Mouse (Mus musculus) kidney, postnatal 4 days (tissue): ENCODE measurements around the gene Kdm6b.
"Not testable (repeated sequence)": the region's sequence is repeated elsewhere in the genome, so short reads cannot be mapped to it uniquely, and the experiment has no call there.

Source experiments
- DNase-seq, 2 experiments: peaks; one replicate each; pipeline ENCODE4 v3.0.0; 2021; ENCODE audit warnings: mixed read lengths in 2 of 2

The Kdm6b gene

DNA sequence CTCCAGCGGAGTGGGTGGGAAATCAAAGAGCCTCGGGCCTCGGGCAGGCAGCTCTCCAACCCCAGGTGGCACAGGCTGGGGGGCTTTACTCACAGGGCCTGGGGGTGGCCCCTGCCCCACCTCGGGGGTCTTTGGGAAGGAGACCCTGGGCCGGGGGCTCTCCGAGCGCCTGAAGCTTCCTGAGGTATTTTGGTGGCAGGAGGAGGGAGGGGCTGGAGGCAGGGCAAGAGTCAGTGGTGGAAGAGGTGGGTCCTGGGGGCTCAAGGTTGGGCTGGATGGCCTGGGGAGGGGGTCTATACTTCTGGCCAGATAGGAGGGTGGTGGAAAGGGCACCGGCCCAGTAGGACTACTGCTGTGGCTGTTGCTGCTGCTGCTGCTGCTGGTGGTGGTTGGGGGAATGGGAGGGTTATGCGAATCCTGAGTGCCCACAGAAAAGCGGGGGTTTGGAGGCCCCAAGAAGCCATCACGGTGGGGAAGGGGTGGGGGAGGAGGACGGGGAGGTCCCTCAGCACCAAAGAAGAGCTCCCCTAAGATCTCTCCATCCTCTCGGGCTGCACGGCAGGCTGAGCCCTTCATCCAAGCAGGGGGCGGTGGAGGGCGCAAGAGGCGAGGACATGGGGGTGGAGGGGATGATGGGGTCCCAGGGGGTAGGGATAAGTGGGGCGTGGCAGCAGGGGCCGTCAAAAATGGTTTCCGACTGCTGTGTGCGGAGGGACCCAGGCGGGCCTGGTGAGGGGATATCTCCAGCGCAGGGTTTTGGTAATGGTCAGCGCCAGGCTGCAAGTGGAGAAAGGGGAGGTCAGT, 7.9 kb downstream of the Kdm6b start:
- DNase-seq, result no peak

DNA sequence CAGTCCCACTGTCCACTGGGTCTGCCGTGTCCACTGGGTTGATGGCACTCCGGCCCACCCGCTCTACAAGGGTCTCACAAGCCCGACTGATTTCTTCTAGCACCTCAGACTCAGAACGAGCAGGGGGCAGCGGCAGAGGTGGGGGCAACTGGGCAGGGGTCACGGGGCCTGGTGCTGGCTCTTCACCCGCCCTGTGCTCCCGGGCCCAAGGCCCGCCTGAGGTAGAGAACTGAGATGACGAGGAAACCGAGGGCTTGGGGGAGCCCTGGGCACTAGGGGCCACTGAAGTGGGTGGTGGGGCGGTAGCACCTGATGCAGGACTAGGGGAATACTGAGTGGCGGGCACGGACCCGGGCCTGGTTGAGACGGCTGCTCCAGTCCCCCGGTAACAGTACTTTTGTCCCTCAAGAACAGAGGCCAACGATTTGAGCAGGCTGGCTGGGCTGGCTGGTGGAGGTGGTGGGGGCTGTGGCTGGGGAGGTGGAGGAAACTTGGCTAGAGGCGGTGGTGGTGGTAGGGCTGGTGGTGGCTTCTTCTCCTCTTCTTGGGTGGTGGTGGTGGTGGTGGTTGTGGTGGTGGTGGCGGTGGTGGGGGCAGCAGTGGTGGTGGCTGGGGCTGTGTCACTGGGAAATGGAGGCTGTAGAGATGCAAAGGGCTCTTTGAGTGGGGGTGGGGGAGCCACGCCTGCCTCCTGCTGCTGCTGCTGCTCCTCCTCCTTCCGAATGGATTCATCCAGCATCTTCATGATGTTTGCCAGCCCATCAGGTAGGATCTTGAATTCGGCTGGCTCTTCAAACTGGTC, 8.7 kb downstream of the Kdm6b start:
- DNase-seq, result no peak

DNA sequence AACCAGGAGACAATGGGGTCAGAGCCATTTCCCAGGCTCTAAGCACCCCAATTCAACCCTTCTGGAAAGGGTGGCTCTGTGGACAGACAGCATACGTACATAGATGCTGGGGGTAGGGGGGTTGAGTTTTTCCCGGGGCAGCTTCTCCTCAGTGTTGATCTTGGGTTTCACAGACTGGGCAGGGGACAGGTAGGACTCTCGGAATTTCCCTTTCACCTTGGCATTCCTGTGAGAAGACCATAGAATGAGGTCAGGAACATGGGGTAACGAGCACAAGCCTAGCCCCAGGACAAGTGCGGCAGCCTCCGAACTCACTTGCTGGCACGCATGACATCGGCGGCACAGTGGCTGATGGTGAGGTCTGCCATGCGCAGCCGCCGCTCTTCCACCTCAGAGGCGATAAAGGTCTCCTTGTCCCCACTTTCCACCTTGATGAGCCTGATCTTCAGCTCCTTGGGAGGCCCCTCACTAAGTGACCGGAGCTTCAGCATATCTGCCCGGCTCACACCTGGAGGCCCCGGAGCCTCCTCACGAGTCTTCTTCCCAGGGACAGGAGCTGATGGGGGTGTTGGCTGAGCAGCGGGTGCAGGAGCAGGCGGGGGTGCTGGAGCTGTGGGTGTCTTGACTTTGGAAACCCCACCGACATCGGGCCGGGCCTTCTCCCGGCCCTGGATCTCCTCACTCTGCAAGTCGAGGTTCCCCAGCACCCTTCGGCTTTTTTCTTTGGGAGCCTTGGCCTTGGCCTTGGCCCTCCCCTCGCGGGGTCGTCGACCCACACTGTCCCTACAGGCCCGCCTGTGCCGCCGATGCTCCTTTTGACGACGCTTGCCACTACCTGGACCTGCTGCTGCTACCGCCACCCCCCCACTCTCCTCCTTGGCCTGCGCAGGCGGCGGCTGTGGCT, 9.5 kb downstream of the Kdm6b start:
- peak in 1 of 2 experiments; percentile 21 for DNase-seq

DNA sequence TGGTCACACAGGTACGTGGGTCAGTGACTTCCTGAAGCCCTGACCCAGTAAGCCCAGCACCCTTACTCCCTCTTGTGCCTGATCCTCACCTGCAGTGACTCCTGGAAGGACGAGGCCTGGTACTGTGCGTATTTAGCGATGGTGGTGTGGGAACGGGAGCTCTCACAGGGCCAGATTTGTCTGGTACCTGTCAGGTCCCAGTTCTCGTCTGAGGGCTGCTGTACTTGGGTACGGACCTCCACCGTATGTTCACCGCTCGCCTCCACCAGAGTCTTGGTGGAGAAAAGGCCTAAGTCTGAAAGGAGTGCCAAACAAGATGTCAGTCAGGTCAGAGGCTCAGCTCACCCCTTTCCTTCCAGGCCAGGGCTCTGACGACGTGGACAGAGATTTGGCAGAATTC, 11.5 kb downstream of the Kdm6b start:
- no peak for DNase-seq

DNA sequence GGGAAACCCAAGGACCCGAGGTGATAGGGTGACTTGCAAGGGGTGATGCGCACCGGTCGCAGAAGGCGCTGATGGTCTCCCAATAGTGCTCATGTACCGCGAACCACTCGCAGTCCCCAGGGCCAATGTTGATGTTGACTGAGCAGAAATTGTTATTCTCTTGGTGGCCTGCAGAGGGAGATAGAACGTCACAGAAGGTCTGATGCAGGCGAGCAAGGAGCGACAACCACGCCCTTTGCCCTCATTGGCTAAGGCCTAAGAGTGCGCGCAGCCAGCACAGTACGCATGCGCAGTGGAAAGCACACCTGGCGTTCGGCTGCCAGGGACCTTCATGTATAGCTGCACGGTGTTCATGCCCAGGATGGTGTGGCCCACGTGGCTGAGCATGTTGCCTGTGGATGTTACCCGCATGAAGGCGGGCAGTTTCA, 12.3 kb downstream of the Kdm6b start:
- peak; percentile 90 to 95 for DNase-seq

DNA sequence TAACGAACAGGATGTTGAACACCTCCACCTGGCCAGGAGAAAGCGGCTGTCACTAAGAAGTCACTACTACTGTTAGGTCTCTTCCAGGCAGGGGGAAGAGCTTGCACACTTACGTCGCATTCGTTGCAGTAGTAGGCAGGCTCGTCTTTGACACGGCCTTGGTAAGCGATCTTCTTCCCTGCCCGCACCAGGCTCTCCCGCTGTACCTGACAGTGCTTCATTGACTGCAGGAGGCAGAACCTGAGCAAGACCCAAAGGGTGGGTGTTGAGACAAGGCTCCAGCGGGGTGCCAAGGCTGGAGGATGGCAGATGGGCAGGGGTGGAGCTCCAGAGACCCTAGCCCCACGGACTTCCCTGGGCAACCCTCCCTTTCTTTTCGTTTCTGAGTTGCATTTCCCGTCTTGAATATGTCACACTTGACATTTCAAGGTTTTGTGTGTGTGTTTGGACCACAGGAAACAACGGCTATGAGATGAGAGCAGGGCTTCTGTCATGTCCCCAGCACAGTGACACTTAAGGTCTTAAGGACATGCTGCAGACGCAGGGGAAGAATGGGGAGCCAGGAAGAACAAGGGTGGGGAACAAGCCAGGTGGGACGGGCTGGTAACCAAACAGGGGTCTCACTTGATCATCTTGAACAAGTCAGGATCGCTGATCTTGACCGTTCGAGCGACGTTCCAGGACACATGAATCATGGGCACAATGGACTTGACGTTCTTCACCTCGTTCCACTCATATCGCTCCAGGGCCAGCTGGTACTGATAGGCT, 13.2 kb downstream of the Kdm6b start:
- no peak for DNase-seq

DNA sequence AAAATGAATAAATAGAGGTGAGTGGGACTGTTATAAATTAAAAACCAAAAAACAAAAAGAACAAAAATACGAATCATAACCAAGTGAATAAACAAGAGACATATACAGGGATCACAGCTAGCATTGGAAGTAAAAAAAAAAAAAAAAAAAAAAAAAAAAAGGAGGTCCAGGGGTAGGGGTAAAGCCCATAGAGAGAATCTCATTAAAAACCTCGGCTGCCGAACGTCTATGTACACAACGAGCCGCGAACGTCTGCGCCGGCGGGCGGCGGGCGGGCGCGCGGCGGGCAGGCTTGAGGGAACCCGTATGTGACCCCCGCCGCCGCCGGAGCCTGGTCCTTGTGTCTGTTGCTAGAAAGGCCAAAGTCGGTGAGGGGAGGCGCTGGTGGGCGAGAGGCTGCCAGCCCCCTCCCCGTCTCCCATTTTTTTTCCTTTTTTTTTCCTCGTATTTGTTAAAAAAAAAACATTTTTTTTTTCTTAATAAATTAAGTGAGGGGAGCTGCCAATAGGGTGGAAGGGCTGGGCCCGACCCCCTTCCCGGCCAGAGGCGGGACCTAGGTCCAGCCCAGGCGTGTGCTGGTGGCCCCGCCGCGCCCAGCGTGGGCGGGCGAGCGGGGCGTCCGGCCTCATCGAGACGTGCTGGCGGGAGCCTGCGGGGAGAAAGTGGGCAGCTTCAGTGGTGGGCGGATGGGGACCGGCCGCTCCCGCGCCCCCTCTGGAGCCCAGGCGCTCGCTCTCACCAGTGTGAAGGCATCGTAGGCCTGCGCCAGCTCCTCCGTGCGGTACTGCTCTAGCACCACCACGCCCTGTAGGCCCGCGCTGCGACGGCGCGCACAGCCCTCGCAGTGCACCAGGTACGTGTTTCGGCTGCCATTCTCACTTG, 14.0 kb downstream of the Kdm6b start:
- DNase-seq, result peak; percentile 45 to 62

DNA sequence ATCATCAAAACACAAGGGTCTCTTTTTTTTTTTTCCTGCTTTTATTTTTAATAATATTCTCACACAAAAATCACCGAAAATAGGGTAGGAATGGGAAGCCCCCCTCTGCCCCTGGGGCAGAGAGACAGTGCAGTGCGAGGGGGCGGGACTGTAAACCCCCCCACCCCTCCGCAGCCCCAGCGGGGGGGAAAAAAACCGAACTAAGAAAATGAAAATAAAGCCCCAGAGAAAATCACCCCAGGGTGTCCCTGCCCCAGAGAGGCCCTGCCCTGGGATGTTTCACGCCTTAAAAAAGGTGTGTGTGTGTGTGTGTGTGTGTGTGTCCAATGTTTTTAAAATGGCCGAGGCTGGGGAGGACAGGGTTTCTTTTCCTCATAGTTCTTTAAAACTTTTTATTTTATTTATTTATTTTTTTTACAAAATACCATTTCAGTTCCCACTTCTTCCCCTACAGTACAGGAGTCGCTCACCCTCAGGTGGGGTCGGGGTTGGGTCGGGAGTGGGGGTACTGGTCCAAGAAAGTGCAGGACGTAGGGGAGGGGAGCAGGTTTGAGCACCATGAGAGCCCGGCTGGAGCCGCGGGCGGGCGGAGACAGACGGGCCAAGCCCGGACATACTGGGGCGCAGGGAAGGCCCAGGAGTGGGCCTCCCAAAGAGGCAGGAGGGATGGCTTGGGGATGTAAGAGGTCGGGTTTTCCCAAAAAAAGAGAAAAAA, 14.8 kb downstream of the Kdm6b start:
- DNase-seq, result peak in 1 of 2 experiments; percentile 27

DNA sequence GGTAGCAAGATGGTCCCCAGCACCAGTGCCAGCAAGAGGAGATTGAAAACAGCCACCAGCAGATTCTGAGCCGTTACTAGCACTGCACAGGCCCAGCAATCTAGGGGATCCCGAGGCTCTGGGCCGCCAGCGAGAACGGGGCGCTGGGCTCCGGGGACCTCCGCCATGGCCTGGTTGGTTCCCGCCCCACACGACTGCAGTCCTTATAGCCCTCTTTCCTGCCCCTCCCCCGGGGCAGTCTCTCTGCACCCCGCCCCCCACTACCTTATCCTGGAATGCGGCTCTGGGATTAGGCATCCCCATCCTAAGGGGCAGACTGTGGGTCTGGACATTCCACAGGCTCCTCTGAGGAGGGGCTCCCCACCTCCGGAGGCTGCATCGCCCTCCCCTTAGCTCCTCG, 15.4 kb downstream of the Kdm6b start, which contains the start of gene Tmem88:
TSS of gene Tmem88 (minus strand) at position 176 of the 400 bp plus-strand sequence.
- peak; percentile 62 to 78 for DNase-seq

DNA sequence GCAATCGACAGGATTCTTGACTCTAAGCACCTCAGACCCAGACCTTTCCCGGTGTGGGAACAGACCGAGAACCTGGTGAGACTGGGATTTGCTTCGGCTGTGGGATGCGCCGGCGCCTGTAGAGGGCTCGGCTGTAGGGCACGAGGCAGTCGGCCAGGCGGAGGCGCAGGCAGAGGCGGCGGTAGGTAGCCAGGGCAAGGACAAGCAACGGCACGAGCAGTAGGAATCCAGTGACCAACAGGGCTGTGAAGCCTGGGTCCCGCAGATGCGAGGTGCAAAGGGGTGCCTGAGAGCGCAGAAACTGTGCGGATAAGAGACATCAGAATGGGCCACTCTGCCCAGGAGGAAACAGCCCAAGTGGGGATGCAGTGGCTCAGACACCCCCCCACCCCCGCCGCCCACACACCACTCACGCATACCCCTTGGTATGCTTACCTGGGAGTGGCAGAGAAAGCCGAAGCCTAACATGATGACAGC, 15.9 kb downstream of the Kdm6b start:
- peak; percentile 60 to 75 for DNase-seq

DNA sequence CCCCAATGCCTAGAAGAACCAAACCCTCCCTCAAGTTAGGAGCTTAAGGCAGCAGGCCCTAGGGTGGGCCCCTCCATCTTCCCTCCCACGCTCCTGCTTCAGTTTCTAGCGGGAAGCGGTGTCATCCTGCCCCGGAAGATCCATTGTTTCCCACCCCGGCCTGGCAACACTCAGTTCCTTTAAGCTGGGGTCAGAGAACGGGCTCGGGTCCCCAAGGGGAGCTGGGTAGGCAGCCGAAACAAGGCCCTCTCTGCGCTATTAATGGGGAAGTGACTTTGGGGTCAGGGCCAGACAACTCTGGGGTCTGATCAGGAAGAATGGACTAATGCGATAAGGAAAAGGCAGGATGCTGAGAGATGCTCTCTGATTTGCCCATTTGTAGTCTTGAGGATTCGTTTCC, 16.7 kb downstream of the Kdm6b start:
- peak; percentile 62 to 75 for DNase-seq

DNA sequence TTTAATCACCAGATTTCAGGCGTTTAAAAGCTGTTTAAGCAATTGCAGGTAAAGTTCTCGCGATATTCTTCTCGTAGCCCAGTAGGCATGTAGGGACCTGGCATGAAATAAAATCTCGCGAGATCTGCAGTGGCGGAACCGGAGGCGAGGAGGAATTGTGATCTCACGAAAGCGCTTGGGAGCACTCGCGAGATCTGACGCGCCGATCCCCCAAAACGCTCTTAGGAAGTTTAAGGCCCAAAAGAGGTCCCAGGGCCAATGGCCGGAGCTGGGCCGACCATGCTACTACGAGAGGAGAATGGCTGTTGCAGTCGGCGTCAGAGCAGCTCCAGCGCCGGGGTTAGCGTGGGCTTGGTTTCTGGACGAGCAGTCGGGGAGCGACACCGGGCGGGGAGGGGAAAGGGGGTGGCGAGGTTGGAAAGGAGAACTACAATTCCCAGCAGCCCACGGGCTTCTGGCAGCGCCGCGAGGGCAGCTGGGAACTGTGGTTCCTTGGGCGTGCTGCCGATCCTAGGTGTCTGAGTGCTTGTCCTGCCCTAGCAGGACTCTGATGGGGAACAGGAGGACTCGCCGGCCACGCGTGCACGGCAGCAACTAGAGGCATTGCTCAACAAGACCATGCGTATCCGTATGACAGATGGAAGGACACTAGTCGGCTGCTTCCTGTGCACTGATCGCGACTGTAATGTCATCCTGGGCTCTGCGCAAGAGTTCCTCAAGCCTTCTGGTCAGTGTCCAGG, 17.7 kb downstream of the Kdm6b start:
- peak; percentile 94 to 97 for DNase-seq

DNA sequence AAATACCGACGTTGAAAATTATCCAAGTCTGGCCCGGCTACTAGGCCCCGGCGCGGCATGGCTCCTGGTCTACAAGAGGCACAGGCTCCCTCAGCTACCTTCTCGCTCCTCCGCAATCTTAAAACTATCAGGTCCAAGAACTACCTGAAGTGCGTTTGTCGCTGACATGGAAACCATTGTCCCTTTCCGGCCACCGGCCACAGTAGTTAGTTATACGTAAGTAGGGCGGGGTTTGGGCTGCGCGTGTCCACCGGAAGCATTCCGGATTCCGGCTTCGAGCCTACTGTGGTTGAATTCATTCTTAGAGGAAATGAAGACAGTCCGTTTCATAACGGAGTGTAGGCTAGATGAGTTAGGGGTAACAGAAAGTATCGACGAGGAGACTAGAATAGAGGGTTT, 18.2 kb downstream of the Kdm6b start, which contains the start of the genes Naa38 and Cyb5d1:
TSS of gene Naa38 (plus strand) at position 253 of the 399 bp plus-strand sequence.
TSS of gene Cyb5d1 (minus strand) at position 397 of the 399 bp plus-strand sequence.
- peak; percentile 91 to 95 for DNase-seq

DNA sequence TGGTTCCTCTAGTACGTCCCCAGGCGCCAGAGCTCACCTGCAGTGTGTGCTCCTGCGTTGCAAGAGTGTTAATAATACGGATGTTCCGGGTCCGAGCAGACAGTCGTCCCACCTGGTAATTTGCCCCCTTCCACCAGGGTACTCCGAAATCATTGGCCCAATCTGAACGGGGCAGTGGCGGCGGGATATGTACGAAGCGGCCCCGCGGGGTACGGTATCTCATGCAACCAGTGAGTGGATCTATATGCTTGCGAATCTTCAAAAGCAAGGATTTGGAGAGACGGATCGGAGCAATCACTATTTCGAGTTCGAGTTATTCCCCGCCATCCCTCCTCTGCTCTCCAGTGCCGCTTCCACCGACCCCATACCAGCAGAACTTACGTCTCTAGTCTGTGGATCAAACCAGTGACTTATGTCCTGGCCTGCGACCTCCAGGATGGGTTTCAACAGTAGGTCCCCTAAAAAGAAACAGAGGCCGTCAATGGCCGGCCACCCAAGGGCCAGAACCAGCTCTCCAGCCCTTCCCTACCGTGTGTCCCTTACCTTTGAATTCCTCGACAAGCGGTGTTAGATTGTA, 18.8 kb downstream of the Kdm6b start:
- not testable (repeated sequence) for DNase-seq

DNA sequence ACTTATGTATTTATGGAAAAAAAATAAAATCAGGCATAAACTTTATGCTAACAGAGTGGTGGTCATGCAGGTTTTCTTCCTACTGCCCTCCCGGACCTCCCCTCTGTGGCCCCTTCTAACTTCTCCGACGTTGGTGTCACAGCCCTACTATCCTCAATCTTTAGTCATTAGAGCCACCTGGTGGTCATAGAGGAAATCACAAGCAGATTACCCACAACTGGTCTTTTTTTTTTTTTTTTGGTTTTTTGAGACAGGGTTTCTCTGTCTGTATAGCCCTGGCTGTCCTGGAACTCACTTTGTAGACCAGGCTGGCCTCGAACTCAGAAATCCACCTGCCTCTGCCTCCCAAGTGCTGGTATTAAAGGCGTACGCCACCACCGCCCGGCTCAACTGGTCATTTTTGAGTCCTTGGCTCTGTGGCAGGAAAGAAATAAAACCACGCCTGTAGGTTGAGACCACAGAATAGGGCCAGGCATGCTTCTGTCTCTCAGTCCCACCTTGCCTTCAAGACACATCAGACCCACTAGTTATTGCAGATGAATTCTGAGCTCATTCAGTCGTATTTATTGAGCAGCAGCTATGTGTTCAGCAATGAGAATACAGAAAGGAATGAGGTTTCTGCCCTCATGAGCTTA, 23.0 kb downstream of the Kdm6b start:
- DNase-seq, result peak; percentile 69 to 73

DNA sequence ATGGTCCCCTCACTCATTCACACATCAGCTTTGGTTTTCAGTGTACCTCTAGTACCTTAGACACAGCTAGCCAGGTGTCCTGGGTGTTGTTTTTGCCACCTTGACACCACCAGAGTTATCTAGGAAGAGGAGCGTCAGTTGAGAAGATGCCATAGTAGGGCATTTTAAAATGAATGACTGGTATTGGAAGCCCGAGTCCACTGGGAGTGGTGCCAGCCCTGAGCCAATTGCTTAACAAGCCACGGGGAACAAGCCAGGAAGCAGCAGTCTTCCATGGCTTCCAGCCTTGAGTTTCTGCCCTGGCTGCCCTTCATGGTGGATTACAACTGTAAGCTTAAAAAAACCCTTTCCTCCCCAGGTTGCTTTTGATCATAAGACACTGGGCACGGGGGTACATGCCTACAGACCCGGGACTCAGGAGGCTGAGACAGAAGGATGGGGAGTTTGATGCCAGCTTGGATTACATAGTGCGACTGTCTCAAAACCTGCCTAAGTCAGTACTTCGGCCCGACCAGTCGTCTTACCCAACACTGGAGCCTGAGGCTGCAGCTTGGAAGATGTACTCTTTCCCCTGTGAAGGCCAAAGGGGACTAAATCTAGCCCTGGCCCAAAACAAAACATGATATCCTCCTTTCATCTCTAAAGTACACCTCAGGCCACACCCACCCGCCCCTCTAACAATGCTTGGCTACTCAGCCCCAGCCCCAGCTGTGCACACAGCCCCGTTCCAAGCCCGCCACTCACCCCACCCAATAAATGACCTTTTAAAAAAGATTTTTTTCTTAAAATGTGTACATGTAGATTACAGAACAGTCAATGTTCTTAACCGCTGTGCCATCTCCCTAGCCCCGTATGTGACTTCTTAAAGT, 23.7 kb downstream of the Kdm6b start:
- DNase-seq, result no peak

DNA sequence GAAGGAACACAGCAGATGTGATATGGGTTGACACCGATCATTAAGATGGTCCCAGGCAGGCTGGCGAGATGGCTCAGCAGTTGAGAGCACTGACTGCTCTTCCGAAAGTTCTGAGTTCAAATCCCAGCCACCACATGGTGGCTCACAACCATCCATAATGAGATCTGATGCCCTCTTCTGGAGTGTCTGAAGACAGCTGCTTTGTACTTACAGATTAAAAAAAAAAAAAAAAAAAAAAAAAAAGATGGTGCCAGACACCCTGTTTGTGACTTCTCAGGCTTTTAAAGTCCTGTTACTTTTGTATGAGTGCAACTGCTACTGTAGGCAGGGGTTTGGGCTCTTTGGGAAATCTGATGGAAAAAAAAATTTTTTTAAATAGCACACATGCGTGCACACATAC, 24.8 kb downstream of the Kdm6b start:
- no peak for DNase-seq
